Mouse (Mus musculus): ENCODE data around the gene Igf1. TPM values are rescaled to one million over a fixed set of nuclear protein-coding genes. Genes with fewer than 3 reads are reported as not detected.

Gene Igf1
- total RNA-seq, 2 experiments from 2014 or later, result 39.7 to 63.6 TPM

DNA sequence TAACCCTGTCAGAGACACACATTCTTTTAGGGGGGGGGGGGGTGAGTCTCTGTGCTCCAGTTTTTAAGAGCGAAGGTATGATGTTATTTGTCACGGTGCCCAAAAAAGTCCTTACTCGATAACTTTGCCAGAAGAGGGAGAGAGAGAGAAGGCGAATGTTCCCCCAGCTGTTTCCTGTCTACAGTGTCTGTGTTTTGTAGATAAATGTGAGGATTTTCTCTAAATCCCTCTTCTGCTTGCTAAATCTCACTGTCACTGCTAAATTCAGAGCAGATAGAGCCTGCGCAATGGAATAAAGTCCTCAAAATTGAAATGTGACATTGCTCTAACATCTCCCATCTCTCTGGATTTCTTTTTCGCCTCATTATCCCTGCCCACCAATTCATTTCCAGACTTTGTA is 874 bp downstream of the Igf1 start:
- intact Hi-C loops (cut with DNase I; ENCODE audit: low total_unique reads), result no loop called here
- no peak for DNase-seq

DNA sequence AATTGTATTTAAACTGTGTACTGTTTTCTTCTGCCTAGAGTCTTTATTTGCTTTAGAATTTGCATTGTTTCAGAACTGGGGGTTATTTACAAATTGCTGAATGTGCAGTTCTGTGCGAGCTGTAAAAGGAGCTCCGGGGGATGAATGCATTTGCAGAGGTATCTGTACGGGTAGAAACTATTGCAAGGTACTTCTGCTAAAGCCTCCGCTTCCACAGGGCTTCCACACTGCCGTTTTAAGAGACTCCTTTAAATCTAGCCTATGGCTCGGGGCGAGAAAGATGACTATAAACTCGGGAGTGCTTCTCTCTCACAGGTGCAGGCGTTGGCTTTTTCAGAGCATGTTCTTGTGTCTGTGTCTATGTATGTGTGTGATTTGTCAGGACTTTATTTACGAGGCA is 1.4 kb downstream of the Igf1 start:
- no peak for DNase-seq
- intact Hi-C loops (cut with DNase I; ENCODE audit: low total_unique reads), result no loop called here

DNA sequence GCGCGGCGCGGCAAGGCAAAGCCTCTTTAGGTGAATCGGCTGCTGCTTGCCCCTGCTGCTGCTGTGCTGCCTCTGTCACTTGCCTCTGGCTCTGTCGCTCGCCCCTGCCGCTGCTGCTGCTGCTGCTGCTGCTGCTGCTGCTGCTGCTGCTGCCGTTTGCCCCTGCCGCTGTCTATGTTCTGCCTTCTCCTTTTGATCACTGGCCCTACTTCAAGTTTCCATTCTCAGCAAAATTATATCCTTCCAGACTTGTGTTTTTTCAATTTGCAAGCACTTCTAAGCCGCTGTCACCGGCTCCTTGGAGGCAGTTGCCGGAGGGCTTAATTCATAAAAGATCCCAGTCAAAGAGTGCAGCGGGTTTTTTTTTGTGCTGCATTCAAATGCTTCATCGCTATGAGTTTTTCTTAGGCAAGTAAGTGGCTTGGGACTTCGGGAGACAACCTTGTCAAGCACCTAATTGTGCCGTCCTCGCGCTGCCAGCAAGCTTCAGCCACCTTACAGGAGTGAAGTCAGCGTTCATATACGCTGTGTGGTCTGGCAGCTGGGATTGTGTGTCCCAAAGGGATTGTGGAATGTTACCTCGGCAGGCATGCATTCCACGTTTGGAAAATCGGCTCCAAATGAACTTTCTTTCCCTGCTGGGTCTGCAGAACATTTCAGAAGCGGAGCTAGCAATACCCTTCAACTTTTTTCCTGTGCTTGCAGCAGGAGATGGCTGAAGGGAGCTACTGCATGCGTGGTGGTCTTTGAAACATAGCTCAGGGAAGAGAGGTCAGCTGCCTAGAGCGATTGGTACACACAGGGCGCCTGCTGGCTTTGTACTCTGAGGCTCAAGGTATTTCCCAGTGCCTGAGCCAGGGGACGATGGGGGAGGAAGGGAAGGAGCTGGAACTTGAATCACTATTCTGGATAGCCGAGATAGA is 2.4 kb downstream of the Igf1 start:
- DNase-seq, result peak; percentile 44
- intact Hi-C loops (cut with DNase I; ENCODE audit: low total_unique reads), result no loop called here

DNA sequence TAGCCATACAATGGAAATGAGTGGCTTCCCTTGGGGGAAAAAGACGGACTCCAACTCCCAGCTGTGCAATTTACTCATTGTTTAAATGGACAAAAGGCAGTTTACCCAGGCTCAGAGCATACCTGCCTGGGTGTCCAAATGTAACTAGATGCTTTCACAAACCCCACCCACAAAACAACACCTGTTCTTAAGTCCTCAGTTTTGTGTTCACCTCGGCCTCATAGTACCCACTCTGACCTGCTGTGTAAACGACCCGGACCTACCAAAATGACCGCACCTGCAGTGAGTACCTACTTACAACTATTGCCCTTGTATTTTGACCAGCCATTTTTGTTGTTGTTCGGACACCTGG is 3.0 kb downstream of the Igf1 start:
- DNase-seq, result no peak
- intact Hi-C loops (cut with DNase I; ENCODE audit: low total_unique reads), result no loop called here

DNA sequence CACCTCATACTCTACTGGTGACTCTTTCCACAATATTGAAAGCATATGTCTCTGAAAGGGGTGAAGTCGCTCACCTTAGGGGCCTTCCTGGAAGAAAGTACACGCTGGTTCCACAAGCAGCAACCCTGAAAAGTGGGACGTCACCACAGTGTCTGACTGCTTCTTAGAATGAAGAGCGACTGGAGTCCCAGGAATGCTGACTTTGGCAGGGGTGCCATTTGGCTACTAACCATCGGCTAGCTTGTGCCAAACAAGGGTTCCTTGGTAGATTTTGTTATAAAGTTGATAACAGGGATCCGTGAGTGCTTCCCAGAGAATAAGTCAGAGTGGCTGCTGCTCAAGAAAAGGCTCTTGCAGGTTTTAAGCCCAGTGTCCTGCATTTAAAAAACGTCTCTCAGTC is 4.8 kb downstream of the Igf1 start:
- intact Hi-C loops (cut with DNase I; ENCODE audit: low total_unique reads), result no loop called here
- no peak for DNase-seq

DNA sequence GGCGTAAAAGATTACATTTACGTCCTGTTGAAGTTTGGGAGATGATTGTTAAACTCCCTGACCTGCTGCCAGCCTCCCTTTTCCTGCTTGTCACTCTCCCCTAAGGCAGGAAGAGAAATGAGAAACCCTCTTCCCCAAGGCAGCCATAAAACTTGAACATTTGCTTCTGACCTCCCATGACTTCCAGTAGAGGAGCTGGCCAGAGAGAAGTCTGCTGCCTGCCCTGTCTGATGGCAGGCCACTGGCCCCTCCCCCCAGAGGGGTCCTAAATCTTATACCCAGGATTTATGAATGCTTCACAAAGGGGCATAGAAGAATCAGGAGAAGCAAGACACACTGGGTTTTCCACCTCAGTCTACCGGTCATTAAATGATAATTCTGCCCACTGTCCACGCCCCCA is 5.3 kb downstream of the Igf1 start:
- DNase-seq, result no peak
- intact Hi-C loops (cut with DNase I; ENCODE audit: low total_unique reads), result no loop called here

DNA sequence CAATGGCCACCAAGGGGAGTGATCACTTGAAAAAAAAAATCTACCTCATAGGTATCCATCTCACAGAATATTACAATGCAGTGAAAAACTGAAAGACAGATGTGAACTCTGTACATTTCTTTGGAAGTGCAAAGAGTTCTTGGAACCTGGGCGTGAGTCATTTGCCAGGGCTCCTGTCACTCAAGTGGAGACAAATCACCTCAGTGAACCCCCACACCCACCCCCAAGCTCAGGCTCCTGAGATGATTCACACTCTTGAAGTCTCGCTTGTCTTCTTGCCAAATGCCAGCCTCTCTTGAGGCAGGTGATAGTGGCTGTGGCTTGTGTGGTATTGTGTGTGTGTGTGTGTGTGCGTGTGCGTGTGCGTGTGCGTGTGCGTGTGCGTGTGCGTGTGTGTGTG is 7.6 kb downstream of the Igf1 start:
- intact Hi-C loops (cut with DNase I; ENCODE audit: low total_unique reads), result no loop called here
- no peak for DNase-seq

DNA sequence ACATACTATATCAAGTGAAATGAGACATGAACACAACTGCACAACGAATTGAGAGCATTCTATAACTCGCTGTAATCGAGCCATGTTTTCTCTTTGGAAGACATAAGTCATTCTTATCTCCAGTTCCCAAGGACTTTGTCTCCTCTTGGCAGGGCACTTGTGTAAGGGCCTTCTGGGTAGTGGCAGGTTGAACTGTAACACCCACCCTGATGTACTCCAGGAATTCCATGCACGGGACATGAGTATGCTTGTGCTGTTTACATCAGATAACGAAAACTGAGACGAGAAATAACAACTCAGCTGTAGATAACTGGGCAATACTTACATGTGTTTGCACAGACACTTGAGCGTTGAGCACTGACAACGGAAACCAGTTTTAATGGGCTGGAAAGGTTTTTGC is 8.4 kb downstream of the Igf1 start:
- intact Hi-C loops (cut with DNase I; ENCODE audit: low total_unique reads), result no loop called here
- no peak for DNase-seq

DNA sequence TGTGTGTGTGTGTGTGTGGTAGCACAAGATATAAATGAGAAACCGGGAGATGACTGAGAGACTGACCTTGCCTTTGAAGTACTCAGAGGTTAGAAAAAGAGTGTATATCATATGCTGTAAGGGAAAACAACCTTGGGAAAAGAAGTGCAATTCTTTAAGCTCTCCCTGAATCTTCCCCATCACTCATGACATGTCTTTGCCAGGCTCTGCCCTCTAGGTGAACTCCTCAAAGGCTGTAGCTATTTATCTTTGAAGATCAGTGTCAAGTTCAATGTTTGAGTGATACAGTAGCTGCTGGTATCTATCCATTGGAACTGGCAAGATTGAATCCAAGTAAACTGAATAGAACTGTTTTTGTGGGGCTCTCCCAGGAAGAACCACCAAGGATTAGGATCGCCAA is 9.2 kb downstream of the Igf1 start:
- no peak for DNase-seq
- intact Hi-C loops (cut with DNase I; ENCODE audit: low total_unique reads), result no loop called here

DNA sequence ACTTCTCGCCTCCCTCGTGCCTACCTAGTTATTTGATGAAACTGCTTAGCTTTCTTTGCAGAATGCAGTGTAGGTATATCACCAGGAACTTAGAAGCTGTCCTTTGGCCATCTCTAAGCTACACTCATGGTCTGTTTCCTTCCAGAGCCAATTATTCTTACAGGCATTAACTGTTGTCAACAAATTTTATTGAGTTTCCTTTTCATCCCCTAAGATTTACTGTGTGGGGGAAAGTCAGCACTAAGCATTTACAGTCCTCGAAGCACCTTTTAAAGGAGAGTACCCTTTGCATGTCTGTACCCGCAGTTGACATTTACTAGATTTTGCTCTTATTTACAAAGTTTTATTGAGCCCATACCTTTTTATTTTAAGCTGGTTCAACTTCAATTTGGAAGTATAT is 9.6 kb downstream of the Igf1 start:
- no peak for DNase-seq
- intact Hi-C loops (cut with DNase I; ENCODE audit: low total_unique reads), result no loop called here

DNA sequence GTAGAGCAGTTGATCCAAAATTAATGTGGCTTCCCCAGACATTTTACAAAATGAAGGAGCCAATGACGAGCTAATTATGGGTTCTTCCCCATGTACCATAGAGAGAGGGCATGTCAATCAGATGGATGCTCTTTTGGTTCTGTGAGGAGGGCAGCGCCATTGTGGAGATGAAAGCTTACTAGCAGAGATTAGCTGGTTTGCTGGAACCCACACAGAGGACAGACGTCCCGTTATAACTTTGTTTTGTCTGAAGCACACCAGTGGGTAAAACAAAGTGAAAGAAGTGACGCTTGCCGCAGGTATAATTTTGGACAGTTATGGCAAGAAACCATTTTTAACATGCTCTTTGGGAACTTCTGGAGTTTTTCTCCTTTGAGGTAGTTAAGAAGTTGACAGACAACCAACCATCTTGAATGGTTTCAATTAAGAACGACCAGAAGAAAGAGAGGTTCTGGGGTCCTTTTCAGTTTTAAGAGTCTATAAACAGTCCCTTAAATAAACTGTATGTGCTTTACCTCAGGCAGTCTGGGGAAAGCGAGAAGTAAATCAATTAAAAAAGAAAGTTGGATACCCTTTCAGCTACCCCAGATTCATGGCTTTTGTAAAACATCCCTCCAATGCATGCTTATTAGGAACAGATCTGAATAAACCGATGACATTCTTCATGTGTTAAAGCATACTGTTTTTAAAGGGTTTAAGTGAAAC is 10.4 kb downstream of the Igf1 start:
- DNase-seq, result no peak
- intact Hi-C loops (cut with DNase I; ENCODE audit: low total_unique reads), result no loop called here

DNA sequence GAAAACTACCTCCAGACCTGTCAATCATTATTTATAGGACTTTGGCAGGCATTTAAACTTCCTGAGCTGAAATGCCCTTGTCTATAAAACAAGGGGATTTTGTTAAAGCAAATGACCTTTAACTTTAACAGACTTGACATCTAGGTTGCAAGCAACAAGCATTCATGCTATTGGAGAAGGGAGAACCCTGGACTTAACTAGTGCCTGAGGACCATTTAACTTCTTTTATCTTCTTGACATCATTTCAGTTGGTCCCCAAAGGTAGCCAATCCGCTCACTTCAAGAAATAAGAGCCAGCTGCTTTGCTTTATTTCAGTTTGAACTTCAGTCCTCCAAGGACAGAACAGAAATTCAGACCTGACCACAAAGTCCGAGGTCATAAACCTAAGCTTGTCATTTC is 11.1 kb downstream of the Igf1 start:
- intact Hi-C loops (cut with DNase I; ENCODE audit: low total_unique reads), result no loop called here
- DNase-seq, result no peak

DNA sequence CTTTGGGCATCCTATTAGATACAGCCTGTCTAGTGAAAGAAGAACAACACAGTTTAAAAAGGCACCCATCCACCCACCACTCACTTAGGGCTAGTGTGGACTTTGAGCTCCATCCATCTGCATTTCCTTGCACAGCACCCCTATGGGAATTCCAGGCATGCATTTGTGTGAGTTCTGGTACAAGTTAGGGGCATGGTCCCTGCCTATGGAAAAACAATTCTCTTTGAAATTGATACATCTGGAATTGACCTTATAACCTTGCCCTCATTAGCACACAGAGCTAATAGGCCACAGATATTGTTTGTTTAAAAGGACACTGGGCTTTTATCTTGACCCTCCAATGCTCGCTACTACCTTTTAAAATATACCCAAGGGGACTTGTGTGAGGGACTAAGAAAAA is 11.6 kb downstream of the Igf1 start:
- intact Hi-C loops (cut with DNase I; ENCODE audit: low total_unique reads), result no loop called here
- no peak for DNase-seq

DNA sequence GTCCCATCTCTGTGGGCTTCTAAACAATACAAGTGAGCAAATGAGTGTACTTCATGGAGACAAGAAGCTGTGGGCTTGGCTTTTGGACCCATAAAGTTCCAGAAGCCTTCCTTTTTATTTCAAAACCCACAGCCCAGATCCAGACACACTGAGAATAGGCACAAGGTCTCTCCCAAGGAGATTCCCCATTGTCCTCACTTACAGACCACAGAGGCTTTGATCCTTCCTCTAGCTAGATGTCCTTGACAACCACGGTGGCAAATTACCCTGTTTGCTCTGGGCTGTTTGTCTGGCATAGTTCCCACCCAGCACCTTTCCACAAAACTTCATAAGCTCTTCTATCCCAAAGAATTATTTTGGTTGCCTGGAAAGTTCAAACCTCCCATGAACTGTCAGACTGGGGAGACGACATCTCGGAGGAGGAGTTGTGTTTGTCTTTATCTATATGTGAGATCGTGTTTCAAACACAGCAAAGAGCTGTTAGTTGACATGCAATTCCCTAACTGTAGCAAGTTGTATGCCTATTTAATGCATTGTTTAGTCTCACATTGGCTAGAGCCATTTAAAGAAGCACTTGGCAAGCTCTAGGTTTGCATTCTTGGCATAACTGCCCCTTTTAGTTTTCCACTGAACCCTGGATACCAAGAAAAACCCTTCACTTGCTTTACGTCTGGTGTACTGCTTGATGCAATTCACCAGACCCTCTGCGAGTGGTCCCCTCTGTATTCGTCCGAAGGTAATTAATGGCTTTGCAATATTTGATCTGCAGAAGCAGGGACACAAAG is 14.0 kb downstream of the Igf1 start:
- intact Hi-C loops (cut with DNase I; ENCODE audit: low total_unique reads), result no loop called here

DNA sequence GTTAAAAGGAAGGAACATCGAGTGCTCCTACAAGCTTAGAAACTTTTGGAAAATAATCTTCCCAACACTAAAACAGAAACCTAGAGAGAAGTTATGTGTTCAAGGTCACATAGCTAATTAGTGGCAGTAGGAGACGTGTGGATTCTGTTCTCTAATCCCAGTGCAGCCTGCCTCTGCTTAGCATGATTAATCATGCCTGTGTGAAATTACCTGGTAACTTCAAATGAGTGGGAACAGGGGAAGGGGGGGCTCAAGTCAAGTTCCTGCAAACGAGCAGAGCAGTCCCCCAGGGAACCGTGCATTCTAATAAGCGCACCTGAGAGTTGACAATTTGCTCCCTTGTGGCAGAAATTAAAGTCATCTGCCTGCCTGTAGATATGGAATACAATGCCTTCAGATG is 14.8 kb downstream of the Igf1 start:
- intact Hi-C loops (cut with DNase I; ENCODE audit: low total_unique reads), result no loop called here
- DNase-seq, result no peak

More for the DNA sequence above, 14.0 kb downstream of the Igf1 start:
- no peak for DNase-seq

DNA sequence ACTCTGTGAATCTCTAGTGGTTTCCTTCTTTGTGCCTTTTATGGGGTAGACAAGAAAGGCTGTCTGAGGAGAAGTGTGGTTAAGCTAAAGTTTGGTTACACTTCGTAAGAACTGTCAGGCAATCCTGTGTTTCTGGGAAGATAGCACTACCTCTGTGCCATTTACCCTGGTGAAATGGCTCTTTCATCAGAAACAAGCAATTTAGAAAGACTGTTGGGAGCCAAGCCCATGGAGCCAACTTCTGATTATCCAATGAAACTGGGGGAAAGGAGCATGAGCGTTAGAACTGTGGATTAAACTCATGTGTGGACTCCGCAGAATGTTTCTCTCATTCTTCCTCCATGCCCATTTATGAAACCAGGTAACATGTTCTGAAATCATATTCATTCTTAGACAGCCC is 15.5 kb downstream of the Igf1 start:
- no peak for DNase-seq
- intact Hi-C loops (cut with DNase I; ENCODE audit: low total_unique reads), result no loop called here

DNA sequence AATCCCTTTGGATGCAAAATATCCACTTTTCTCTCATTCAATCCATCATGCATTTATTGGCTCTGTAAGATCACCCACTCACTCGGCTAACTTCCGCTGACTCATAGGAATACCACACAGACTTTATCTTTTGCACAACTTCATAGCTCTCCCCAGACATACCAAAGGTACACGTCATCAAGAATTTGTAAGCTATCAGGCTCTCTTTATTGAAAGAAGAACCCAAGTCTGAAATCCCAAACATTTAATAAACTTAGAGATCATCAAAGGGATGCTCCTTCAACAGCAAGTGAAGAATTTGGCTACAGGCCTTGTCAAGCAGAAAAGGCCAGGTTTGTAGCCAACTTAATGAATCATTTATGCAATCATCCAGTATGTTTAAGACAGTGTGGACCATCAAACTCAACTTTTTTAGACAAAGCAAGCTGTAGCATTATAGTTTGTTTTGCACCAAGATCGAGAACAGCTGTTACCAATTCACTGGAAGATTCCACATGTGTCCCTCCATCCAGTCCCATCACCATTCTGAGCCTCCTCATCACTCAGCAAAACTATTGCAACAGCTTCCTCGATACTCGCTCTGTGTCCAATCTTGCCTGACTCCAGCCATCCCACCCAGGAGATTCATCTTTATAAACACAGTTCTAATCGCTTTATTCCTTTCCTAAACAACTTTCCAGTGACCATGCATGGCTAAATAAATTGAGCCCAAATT is 22.2 kb downstream of the Igf1 start:
- no peak for DNase-seq
- intact Hi-C loops (cut with DNase I; ENCODE audit: low total_unique reads), result no loop called here

DNA sequence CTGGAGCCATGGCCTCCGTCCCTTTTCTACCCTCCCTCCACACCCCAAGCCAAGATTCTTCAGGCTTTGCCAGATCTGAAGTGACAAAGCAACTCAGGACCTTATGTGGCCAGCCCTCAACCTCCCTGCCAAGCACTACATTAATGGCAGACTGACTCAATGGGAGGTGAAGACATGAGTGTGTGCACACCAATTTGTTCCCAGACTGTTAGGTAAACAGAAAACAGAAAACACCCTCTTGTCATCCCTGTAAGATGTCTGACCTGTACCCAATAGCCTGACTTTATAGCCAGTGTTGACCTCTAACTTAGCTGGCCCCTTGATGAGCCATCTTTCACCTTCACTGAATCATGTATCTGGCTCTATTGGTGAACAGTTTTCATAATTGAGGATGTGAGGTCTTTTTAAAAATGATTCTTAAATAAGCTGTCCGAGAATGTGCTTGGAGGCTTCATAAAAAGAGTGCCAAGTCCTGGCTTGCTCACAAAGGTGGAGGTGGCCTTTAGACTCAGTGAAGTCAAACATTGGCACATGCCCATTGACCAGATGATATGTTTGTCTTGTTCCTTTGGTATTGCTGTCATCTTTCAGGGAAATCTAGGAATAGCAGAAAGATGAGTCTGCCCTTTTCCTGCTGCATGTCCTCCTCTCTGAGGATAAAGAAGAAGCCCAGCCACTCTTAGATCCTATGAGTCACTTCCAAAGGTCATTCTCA is 27.4 kb downstream of the Igf1 start:
- intact Hi-C loops (cut with DNase I; ENCODE audit: low total_unique reads), result no loop called here
- DNase-seq, result no peak

DNA sequence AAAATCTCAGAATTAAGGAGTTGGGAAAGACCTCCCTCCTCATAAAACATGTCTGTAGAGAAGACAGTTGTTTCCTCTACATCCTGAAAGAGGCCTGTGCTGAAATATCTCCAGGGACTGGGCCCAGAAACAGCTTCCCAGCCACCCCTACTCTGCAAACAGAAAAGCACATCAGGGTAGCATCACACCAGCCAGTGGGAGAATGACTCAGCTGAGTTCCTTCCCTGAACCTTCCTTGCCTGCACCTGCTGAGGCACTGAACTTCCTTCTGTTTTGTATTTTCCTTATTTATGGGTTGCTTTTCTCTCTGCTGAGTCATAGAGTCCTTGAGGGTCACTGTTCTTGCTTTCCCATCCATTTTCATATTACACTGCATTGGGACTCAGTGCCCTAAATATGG is 31.8 kb downstream of the Igf1 start:
- DNase-seq, result no peak
- intact Hi-C loops (cut with DNase I; ENCODE audit: low total_unique reads), result no loop called here

Data from gastrocnemius, postnatal 14 days (tissue).